Mouse (Mus musculus): ENCODE results near the gene Poc1b. TPM values are rescaled to one million over a fixed set of nuclear protein-coding genes. Genes with fewer than 3 reads are reported as not detected.

Poc1b gene
- polyA plus RNA-seq, 1 experiment, result 10.2 TPM

GRCm38 (mm10) chr10:99188656-99189603 is 82.1 kb downstream of the Poc1b start:
- no peak for DNase-seq
- TF ChIP-seq CTCF (conservative IDR thresholded peaks at IDR 0.05; ENCODE audit: insufficient read depth, insufficient read length, low read depth, low read length) (no peak), POLR2A (IDR thresholded peaks at IDR 0.05; ENCODE audit: low read depth, low read length) (no peak)
- no peaks in the 10 kb centered on the region for H3K4me1 ChIP-seq (ENCODE audit: control insufficient read depth, insufficient read depth, low read length)
- H3K4me3 ChIP-seq (ENCODE audit: insufficient read depth, low read depth, low read length), result no peak overlapping the region
- 90% methylated on average over 21 of the region's 21 CpGs for WGBS
- H3K27me3 ChIP-seq (replicated peaks; ENCODE audit: control insufficient read depth, insufficient read depth, low read length), result no peaks in the 10 kb centered on the region
- H3K27ac ChIP-seq (ENCODE audit: insufficient read depth, low read depth, low read length), result no peak overlapping the region
- no peaks in the 10 kb centered on the region for H3K36me3 ChIP-seq (ENCODE audit: control insufficient read depth, insufficient read depth, low read length)

GRCm38 (mm10) chr10:99190798-99191197 is 84.0 kb downstream of the Poc1b start:
- Histone ChIP-seq H3K4me3 (ENCODE audit: insufficient read depth, low read depth, low read length) (no peak overlapping the region), H3K36me3 (ENCODE audit: control insufficient read depth, insufficient read depth, low read length) (no peaks in the 10 kb centered on the region), H3K4me1 (ENCODE audit: control insufficient read depth, insufficient read depth, low read length) (no peaks in the 10 kb centered on the region), H3K27me3 (replicated peaks; ENCODE audit: control insufficient read depth, insufficient read depth, low read length) (no peaks in the 10 kb centered on the region), H3K27ac (ENCODE audit: insufficient read depth, low read depth, low read length) (no peak overlapping the region)
- WGBS, result 48% methylated on average over 3 of the region's 3 CpGs
- DNase-seq, result peak; percentile 84
- TF ChIP-seq POLR2A (IDR thresholded peaks at IDR 0.05; ENCODE audit: low read depth, low read length) (no peak), CTCF (conservative IDR thresholded peaks at IDR 0.05; ENCODE audit: insufficient read depth, insufficient read length, low read depth, low read length) (peak; percentile 84)

DNA sequence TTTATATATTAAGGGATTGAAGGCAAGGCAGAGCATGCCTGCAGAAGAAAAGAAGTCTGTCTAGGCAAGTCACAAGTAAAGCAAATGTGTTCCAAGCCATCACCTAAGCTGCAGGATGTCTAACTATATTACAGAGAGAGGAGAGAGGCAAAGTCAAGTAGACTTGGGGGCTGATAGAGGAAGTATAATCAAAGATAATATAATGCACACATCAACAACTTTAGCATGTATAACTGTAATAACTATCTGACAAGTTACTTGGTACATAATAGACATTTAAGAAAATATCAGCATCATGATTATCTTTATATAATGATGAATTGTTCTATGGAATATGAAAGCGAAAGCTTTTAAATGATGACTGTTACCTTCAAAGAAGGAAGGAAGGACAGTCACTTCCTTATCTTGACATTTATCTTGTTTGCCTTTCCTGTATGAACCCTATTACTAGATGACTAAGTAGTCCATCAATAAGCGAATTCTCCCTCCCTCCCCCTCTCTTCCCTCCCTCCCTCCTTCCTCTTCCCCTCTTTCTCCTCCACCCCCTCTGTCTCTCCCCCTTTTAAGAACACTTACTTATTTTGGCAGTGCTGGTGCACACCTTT is 87.7 kb downstream of the Poc1b start:
- DNase-seq, result no peak
- Histone ChIP-seq H3K4me1 (ENCODE audit: control insufficient read depth, insufficient read depth, low read length) (no peaks in the 10 kb centered on the region), H3K36me3 (ENCODE audit: control insufficient read depth, insufficient read depth, low read length) (no peaks in the 10 kb centered on the region), H3K27ac (ENCODE audit: insufficient read depth, low read depth, low read length) (no peak overlapping the region), H3K4me3 (ENCODE audit: insufficient read depth, low read depth, low read length) (no peak overlapping the region), H3K27me3 (replicated peaks; ENCODE audit: control insufficient read depth, insufficient read depth, low read length) (no peaks in the 10 kb centered on the region)
- TF ChIP-seq POLR2A (IDR thresholded peaks at IDR 0.05; ENCODE audit: low read depth, low read length) (no peak), CTCF (conservative IDR thresholded peaks at IDR 0.05; ENCODE audit: insufficient read depth, insufficient read length, low read depth, low read length) (no peak)
- WGBS, result 80% methylated on average over 2 of the region's 2 CpGs

GRCm38 (mm10) chr10:99196556-99196955 is 89.7 kb downstream of the Poc1b start:
- Histone ChIP-seq H3K27me3 (replicated peaks; ENCODE audit: control insufficient read depth, insufficient read depth, low read length) (no peaks in the 10 kb centered on the region), H3K36me3 (ENCODE audit: control insufficient read depth, insufficient read depth, low read length) (no peaks in the 10 kb centered on the region), H3K4me1 (ENCODE audit: control insufficient read depth, insufficient read depth, low read length) (no peaks in the 10 kb centered on the region), H3K4me3 (ENCODE audit: insufficient read depth, low read depth, low read length) (no peak overlapping the region), H3K27ac (ENCODE audit: insufficient read depth, low read depth, low read length) (no peak overlapping the region)
- DNase-seq, result no peak
- no peak for TF ChIP-seq CTCF (conservative IDR thresholded peaks at IDR 0.05; ENCODE audit: insufficient read depth, insufficient read length, low read depth, low read length)
- TF ChIP-seq POLR2A (IDR thresholded peaks at IDR 0.05; ENCODE audit: low read depth, low read length), result no peak
- 80% methylated on average over 13 of the region's 13 CpGs for WGBS

- no peak for TF ChIP-seq POLR2A (IDR thresholded peaks at IDR 0.05; ENCODE audit: low read depth, low read length)
- no peak for TF ChIP-seq CTCF (conservative IDR thresholded peaks at IDR 0.05; ENCODE audit: insufficient read depth, insufficient read length, low read depth, low read length)
- Histone ChIP-seq H3K36me3 (ENCODE audit: control insufficient read depth, insufficient read depth, low read length) (no peaks in the 10 kb centered on the region), H3K4me3 (ENCODE audit: insufficient read depth, low read depth, low read length) (no peak overlapping the region), H3K27me3 (replicated peaks; ENCODE audit: control insufficient read depth, insufficient read depth, low read length) (no peaks in the 10 kb centered on the region), H3K27ac (ENCODE audit: insufficient read depth, low read depth, low read length) (no peak overlapping the region), H3K4me1 (ENCODE audit: control insufficient read depth, insufficient read depth, low read length) (no peaks in the 10 kb centered on the region; the same call in 1 of the 2 replicates)
- DNase-seq, result no peak
- 84% methylated on average over 8 of the region's 8 CpGs for WGBS
Observed at GRCm38 (mm10) chr10:99197125-99197524, 90.3 kb downstream of the Poc1b start.

DNA sequence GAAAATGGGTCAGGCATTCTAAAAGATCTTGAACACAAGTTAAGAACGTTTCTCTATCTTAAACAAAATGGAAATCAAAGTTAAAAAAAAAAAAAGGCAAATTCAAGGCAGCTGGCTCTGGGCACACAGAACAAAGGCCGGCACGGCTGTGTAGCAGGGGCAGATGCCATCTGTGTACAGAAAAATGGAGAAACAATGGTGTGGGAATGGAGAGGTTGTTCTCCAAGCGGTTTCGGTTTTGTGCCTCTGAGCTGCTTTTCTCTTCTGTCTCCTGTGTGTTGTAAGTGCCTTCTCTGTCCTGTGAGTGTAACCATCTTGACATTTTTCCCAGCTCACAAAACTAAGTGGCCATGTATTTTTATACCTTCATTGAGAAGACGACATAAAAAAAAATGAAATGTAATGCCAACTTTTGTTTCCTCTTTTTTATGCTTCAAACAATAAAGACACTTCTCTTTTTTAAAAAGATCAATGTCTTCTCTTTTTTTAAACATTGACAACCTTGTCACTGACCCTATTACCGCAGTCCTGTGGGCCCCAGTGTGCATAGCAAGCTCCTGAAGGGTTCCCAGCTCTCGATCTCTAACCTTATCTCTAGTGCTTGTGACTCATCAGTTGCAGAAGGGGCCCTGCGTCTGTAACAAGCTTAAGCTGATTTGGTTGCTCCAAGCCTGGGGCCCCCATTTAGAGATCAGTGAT is 90.9 kb downstream of the Poc1b start:
- DNase-seq, result no peak
- Histone ChIP-seq H3K36me3 (ENCODE audit: control insufficient read depth, insufficient read depth, low read length) (no peaks in the 10 kb centered on the region), H3K27ac (ENCODE audit: insufficient read depth, low read depth, low read length) (no peak overlapping the region), H3K4me1 (ENCODE audit: control insufficient read depth, insufficient read depth, low read length) (peaks cover 3% of the 10 kb centered on the region; the same call in 1 of the 2 replicates), H3K27me3 (replicated peaks; ENCODE audit: control insufficient read depth, insufficient read depth, low read length) (no peaks in the 10 kb centered on the region), H3K4me3 (ENCODE audit: insufficient read depth, low read depth, low read length) (no peak overlapping the region)
- 83% methylated on average over 9 of the region's 9 CpGs for WGBS
- TF ChIP-seq POLR2A (IDR thresholded peaks at IDR 0.05; ENCODE audit: low read depth, low read length), result no peak

- H3K4me1 ChIP-seq (ENCODE audit: control insufficient read depth, insufficient read depth, low read length), result peaks cover 3% of the 10 kb centered on the region; the same call in 1 of the 2 replicates
Observed at GRCm38 (mm10) chr10:99198946-99199345, 92.1 kb downstream of the Poc1b start.

More at GRCm38 (mm10) chr10:99198946-99199345, 92.1 kb downstream of the Poc1b start:
- H3K27me3 ChIP-seq (replicated peaks; ENCODE audit: control insufficient read depth, insufficient read depth, low read length), result no peaks in the 10 kb centered on the region
- H3K4me3 ChIP-seq (ENCODE audit: insufficient read depth, low read depth, low read length), result no peak overlapping the region
- TF ChIP-seq CTCF (conservative IDR thresholded peaks at IDR 0.05; ENCODE audit: insufficient read depth, insufficient read length, low read depth, low read length) (no peak), POLR2A (IDR thresholded peaks at IDR 0.05; ENCODE audit: low read depth, low read length) (no peak)
- DNase-seq, result no peak
- H3K27ac ChIP-seq (ENCODE audit: insufficient read depth, low read depth, low read length), result no peak overlapping the region
- WGBS, result 96% methylated on average over 9 of the region's 9 CpGs
- no peaks in the 10 kb centered on the region for H3K36me3 ChIP-seq (ENCODE audit: control insufficient read depth, insufficient read depth, low read length)
